Mouse (Mus musculus) brain, embryonic 14.5 days (tissue): ENCODE results near the gene Hgfac.

Source experiments
- CTCF ChIP-seq: fragments of 200-500 bp; IDR thresholded peaks from 2 replicates; pipeline ENCODE4 v1.5.1; 2012; ENCODE audit warnings: inconsistent platforms, mild to moderate bottlenecking, moderate library complexity, borderline replicate concordance; ENCODE audit not compliant: insufficient read depth, insufficient read length; ENCODE audit errors: extremely low read depth
- POLR2A ChIP-seq: fragments of 200-500 bp; IDR thresholded peaks from 2 replicates; pipeline ENCODE4 v1.6.1; 2012; ENCODE audit warnings: mild to moderate bottlenecking, inconsistent platforms, borderline replicate concordance; ENCODE audit not compliant: poor library complexity, insufficient read depth, insufficient read length, severe bottlenecking; ENCODE audit errors: extremely low read depth

- no peak for TF ChIP-seq POLR2A
- no peak for TF ChIP-seq CTCF
Measured at GRCm38 (mm10) chr5:35004769-35005168, 36.5 kb upstream of the Hgfac start.
